Mouse (Mus musculus): Measurements from ENCODE around the gene Phlda1.
"Not testable (repeated sequence)": the region's sequence is repeated elsewhere in the genome, so short reads cannot be mapped to it uniquely, and the experiment has no call there.

The Phlda1 gene

DNA sequence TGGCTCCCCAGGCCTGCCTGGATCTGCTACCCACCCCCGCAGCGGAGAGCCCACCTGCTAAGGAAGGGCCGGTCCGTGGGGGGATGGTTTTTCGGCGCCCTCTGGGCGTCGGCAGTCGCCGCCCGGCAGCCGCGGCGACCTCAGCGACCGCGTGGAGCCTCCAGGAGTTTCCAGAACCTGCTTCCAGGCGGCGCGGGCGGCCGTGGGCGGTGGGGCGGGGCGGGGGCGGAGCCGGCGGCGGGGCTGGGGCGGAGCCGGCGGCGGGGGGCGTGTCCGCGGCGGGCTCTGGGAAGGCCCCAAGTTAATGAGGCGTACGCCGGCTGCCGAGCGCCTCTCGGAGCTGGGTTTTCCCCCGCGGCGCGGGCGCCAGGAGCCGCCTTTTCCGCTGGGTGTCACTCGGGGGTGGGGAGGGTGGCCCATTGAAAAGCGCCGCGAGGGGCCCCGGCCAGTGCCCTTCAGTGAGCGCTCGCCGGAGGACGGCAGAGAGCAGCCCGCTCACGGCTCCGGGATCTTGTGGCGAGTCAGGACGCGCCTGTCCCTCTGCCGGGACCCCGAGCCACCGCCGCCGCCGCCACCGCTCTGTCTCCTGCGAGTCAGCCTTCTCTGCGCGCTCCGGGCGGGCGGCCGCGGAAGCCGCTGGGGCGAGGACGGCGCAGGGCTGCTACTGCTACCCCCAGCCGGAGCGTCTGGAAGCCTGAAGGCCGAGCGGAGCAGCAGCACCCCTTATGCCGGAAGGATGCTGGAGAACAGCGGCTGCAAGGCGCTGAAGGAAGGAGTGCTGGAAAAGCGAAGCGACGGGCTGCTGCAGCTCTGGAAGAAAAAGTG lies at the start of gene Phlda1:
Gene Phlda1 (plus strand): TSS at position 186 of the 825 bp plus-strand sequence.
- DNase-seq (ENCODE audit: low read depth, low spot score) = peak; percentile 95

DNA sequence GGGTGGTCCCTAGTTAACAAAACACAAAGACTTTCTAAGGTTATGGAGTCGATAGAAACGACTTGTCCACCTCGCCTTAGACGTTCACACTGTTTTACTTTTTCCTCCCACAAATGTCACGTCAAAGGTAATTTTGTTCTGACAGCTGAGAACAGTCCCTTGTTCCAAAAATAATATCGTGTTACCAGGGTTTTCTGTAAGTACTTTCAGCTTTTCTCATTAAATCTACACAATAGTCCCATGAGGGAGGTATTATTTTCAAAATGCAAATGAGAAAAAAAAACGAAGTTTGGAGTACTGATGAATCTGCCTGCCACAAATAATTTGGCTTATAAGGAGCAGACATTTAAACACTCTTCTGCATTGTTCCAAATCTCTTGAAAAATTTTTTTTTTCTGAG lies 48.0 kb upstream of the Phlda1 start:
- no peak for DNase-seq (ENCODE audit: low read depth, low spot score)

DNA sequence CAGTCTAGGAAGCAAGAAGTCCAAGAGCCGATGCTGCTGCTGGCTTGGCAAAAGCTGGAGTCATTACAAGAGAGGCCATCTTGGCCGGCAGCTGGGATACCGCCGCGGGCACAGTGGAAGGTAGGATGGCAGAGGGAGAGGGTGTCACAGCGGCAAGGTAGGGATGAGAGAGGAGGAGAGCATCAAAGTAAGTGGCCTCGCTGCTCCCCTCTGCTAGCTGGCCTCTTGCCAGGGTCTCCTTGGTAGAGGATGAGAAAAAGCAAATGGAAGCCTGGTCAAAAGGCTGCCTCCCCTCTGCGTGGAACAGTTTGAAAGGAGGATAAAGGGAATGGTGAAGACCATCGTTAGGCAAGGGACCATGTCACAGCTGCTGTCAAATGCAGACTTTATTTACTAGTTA lies 47.0 kb upstream of the Phlda1 start:
- DNase-seq (ENCODE audit: low read depth, low spot score) = no peak

DNA sequence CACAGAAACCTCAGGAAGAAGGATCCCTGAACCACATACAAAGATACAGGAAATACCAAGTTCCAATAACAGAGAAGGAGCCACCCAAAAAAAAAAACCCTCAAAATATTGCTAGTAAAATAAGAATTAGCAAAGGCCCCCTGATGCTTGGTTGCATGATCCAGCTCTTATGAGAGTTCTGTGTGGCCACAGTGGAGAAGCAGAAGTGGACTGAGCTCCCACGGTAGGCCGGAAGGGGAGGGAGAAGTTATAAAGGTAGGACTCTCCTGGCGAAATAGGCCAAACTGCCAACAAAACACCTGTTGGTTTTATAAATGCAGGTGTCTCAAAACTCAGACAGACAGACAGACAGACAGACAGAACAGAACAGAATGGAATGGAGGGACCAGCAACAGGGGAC lies 46.2 kb upstream of the Phlda1 start:
- no peak for DNase-seq (ENCODE audit: low read depth, low spot score)

DNA sequence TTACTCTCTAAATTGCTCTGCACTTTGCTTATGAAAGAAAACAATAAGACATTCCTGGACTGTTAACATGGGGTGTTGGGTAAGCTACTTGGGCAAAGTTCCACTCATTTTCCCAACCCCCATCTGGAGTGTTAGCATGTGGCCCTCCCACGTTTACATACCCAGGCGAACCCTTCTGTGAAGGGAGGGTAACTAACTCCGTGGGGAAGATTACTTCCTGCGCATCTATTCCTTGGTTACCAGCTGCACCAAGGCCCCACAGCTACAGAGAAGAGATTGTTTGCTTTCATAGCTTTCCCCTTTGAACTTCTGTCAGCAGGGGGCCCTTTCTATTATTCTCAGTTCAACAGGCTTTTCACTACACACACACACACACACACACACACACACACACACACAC lies 45.7 kb upstream of the Phlda1 start:
- no peak for DNase-seq (ENCODE audit: low read depth, low spot score)

DNA sequence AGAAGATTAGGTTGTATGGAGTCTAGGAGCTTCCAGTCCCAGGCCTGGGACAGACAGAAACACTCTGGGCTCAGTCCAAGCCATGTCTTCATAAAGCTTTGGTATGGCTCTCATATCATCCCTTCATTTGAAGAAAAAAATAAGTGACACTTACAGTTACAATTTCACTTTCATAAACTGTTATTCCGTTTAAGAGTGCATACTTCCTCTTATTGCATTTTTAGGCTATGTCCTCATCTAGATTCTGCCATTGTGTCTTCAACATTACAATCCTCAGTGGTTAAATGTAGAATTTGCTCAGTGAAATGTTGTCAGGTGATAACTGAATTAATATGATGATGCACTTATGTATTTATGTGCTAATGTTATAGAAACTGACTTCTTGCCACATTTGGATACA lies 41.3 kb upstream of the Phlda1 start:
- no peak for DNase-seq (ENCODE audit: low read depth, low spot score)

DNA sequence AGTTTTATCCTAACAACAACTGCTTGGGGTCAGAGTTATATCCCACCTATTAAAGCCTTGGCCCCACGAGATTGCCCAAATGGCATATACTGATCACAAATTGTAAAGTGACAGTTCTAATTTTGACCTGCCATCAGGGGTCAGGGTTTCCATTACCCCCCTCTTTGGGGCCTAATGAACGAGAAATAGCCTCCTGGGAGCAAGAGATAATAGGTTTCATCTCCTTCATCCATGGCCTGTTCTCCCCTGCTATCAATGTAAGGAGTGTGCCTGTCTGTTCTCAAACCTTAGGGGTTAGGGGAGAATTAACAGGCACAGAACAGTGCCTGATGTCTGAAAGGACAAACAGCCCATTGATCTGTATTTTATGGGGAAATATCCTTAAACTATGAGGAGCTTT lies 40.7 kb upstream of the Phlda1 start:
- no peak for DNase-seq (ENCODE audit: low read depth, low spot score)

DNA sequence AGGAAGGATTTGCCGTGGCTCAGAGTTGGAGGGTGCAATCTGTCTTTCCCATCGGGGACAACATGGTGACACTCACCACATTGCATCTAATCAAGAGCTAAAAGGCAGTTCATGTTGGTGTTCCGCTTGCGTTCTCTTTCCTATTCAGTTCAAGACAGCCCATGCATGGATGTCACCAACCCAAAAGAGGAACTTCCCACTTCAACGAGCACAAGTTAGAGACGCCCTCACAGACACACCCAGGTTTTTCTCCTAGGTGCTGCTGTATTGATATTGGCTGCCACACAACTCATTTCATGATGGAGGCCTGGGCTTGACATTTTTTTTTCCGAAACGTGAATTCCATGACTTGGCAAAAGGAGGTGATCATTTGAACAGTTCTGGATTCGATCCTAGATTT lies 34.9 kb upstream of the Phlda1 start:
- DNase-seq (ENCODE audit: low read depth, low spot score) = no peak

DNA sequence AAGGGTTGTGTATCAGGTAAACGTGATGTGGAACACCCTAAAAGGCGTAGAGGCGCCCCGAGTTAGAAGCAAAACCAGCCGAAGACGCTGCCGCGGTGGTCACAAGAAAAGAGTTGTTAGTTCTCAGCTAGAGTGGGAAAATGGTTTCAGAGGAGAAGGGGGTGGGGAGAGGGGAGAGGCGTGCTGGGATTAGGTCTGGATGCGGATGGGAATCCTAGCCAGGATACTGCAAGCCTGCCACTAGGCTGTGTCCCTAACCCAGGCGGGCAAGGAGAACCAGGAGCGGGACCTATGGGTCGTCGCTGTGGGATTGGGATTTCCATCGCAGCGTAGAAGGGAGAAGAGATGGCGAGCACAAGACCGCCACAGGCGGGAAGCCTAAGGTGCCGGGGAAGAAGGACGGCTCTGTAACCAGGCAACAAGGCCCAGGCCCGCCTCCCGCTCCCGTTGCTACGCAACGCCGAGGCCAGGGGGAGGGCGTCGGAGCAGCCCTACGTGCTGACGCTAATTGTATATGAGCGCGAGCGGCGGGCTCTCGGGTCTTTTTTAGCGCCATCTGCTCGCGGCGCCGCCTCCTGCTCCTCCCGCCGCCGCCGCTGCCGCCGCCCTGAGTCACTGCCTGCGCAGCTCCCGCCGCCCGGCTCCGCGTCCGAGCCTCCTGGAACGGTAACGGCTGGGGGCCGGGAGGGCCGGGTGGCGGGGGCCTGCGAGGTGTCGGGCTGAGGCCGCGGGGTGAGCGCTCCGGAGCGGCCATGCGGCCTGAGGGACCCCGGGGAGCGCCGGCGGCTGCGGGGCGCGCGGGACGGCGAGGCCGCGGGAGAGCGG lies 33.2 kb upstream of the Phlda1 start, which contains the start of gene Nap1l1:
Gene Nap1l1 (plus strand): TSS at position 538 of the 825 bp plus-strand sequence.
- DNase-seq (ENCODE audit: low read depth, low spot score) = peak; percentile 98

DNA sequence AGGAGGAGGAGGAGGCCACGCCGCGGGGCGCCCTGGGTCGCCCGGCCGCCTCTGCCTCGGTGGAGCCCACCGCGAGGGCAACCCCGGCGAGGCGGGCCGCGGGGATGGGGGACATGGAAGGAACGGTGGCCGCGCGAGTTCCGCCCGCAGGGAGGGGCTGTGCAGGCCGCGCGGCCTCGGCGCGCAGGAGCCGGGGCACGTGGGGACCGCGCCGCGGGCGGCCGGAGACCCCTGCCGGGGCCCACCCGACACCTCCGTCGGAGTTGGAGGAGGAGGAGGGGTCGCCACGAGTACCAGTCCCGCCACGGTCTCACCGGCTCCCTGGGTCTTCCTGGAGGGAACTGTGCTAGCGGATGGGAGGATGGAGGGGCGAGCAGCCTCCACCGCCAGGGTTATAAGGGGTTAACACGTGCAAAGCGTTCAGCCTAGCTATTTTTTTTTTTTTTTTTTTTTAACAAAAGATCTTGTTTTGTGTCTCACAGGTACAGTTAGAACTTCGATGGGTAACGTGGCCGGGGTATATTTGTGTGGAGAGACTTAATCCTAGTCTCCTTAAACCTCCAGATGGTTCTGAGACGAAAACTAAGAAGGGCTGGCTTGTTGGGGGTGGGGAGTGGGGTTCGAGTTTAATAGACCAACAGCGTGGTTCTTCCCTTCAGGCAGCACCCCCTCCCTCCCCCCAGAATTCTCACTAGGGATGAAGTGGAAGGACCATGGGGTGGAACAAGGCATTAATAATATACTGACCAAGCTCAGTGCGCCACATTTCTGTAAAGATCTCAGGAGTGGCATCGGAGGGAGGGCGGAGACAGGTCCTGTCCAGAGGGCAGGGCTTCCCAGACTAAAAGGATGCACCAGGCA lies 32.3 kb upstream of the Phlda1 start:
- DNase-seq (ENCODE audit: low read depth, low spot score) = peak; percentile 65

DNA sequence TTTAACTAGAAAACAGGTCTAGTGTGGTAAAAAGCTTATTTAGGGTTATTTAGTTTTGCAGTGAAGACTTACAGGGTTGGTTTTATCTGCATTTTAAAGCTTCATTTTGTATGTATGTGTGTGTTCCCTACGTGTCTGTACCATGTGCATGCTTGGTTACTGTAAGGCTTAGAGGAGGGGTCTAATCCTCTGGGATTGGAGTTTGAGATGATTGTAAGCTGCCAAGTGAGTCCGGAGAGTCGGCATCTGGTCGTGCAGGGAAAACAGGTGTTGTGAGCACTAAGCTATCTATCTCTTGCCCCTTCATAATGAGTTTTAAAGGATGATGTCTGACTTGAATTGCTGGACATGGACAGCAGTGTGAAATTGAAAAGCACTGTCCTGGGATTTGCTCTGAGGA lies 29.8 kb upstream of the Phlda1 start:
- DNase-seq (ENCODE audit: low read depth, low spot score) = no peak

DNA sequence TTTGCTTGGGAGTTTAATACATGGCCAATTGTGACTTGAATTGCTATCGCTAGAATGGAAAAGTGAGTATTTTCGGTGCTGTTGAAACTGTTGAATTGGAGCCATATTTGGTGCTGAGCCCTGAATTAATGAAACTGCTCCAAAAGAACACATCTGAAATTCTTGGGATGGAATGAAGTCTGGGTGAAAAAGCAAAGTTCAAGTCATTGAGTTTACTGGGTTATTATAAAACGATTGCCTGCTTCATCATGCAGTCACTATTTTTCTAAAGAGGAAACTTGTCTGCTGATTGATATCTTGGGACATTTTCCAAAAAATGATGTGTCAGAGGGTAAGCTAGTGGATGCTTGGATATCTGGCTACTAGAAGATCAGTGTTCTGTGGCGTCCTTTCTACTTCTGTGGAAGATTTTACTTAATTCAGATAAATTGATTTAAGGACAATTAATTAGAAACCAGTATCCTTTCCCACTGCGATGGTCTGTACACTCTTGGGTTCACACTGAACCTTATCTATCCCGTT lies 29.0 kb upstream of the Phlda1 start:
- no peak for DNase-seq (ENCODE audit: low read depth, low spot score)

DNA sequence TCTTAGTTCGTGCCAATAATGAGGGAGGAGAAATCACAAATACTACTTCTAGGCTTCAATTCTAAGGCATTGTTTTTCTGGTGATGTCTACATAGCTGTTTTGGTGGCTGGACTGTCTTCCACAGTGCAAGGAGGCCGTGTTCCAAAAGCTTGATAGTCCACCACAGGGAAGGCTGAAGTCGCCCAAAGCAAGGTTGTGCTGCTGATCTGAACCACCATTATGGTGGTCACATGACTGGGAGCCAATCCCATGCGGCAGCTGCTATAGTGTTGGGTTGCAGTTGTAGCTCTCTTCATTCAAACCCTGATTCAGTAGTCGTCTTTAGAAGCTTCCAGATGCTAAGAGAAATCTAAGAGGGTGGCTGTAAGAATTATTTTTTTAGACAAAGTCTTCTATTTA lies 26.5 kb upstream of the Phlda1 start:
- no peak for DNase-seq (ENCODE audit: low read depth, low spot score)

DNA sequence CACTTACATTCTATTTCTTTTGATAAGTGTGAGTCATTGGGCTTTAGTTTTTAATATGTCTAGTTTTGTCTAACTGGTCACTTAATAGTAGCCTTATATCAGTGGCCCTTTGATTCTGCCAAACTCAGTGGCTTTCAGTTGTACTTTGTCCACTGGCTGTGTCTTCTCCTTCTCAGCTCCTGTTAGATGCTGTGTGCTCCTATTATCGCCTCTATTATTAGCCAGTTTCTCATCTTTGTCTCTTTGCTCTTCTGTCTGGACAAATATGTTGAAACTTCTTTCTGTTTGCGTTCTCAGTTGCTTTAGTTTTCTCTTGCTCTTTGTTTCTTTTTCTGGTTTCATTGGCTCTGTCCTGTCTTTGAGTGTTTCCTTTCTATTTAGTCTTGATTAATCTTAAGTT lies 23.4 kb upstream of the Phlda1 start:
- no peak for DNase-seq (ENCODE audit: low read depth, low spot score)

DNA sequence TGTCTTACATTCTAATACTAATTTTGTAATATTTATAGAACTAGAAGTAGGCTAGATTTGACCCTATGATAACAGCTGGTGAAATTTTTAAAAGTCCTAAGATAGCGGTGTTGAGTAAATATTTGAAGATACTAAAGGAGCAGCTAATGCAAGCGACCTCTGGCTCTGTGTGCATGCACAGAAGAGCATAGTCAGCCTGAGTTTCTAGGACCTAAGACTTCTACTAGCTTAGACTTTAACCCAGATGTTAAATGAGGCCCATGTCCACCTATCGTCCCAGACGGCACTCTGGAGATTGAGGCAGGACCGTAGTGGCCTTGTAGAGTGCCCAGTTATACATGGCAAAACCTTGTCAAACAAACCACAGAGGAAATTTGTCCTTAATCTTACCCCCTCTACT lies 22.0 kb upstream of the Phlda1 start:
- no peak for DNase-seq (ENCODE audit: low read depth, low spot score)

DNA sequence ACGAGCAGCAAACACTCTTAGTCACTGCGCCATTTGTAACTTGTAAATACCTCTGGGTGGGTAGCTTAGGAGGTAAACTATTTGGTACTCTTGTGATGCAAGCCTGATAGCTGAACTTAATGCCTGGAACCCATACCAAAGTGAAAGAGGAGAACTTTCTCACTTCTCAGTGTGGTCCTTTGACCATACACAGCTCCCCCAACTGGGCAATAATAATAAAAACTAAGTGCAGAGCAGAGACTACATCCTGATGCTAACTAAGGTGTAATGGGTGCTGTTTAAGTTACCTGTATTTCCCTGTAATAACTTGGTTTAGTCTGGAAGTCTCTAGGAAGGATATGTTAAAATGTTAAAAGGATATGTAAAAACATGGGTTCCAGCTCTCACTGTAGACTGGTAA lies 17.3 kb upstream of the Phlda1 start:
- DNase-seq (ENCODE audit: low read depth, low spot score) = no peak

DNA sequence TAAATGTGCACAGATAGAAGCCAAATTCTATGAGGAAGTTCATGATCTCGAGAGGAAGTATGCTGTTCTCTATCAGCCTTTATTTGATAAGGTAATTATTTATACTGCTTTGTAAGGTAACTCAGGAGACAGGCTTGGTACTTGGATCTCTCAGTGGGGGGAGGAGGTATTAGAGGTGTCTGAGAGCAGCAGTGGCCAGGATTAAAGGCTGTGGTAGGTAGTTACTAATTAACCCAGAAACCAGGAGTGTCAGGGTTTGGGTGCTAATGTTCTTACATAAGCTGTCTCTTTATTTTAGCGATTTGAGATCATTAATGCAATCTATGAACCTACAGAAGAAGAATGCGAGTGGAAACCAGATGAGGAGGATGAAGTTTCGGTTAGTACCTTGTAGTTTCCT lies 16.0 kb upstream of the Phlda1 start:
- DNase-seq (ENCODE audit: low read depth, low spot score) = not testable (repeated sequence)

DNA sequence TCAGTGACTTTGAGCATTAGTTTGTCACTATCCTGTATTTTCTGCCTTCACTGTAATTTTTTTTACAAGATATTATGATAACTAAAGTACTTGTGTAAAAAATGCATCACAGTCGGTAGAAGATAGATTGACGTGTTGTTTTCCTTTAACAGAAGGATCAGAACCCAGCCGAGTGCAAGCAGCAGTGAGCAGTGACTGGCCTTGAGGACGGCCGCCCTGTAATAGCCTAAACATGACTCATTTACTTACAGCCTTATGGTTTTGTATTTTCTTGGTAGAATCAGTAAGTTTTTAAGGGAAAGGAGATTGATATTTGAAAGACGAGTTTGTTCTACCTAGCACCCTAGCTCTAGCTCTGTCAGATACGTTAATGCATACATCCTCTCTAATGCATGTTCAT lies 10.2 kb upstream of the Phlda1 start:
- DNase-seq (ENCODE audit: low read depth, low spot score) = no peak

DNA sequence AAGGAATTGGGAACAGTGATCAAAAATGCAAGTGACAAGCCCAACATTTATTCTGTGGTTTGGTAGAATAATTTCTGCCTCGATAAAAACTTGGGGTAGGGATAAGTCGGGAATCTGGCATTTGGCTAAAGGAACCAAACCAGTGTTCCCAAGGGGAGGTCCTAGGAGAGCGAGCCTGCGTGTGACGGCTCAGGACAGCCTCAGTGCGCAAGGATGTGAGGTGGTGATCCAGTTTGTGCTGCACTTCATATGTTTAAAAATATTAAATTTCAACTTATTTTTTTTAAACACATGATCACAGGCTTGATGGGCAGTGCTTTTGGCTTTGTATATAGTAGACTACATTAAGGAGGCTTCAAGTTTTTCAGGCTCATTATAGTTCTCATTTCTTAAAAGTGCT lies 6.2 kb upstream of the Phlda1 start:
- DNase-seq (ENCODE audit: low read depth, low spot score) = no peak

DNA sequence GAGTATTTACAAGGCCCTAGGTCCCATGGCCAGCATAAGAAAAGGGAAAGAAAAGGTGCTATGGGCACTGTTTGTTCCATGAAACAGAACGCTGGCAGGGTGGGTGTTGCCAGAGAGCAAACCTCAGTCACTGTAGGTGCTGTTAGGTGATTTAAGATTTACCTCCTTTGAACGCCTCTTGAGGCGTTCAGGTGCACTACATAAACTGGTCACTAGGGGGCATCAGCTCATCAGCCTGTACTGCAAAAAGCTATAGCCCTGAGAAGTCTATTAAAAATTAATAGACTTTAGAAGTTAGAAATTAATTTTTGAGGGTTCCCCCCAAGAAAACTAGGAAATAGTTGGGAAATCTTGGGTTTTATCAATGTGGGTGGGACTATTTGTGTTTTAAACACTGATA lies 3.0 kb upstream of the Phlda1 start:
- DNase-seq (ENCODE audit: low read depth, low spot score) = peak; percentile 91

DNA sequence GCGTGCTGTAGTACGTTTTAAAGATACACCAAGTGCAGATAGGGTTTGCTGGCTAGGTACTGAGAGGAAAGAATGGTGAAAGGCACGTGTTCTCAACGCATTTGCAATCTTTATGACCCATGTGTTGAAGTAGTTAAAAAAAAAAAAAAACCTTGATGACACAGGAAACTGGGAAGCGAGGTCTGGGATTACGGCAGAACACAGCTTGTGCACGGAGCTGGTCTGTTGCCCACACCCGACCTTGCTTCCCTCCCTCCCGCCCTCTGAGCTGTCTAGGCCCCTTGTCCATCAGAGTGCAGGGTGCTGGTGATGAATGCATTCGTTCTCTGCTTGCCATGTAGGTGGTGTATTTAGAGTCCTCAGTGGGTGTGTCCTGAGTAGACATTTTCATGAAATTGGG lies 2.4 kb upstream of the Phlda1 start:
- no peak for DNase-seq (ENCODE audit: low read depth, low spot score)

DNA sequence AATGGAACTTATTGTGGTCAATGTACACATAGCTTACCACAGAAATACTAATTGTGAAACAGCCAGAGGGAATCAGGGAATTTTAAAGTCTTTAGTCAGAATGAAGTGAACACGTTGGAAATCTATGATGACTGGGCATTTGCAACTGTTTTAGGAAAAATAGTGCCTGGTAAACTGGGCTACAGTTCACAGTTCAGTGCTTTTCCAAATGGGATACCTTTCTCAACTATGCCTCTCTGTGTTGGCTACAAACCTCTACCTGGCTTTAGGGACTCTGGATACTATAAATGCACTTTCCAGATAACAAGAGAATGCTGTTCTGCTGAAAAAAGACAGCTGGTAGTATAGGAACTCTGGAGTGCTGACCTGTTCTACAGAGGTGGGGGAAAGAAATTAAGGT lies 1.5 kb upstream of the Phlda1 start:
- no peak for DNase-seq (ENCODE audit: low read depth, low spot score)
